8 mouse cellular contexts compared by ENCODE assay signal in genomic region chr3:41082520-41082884, GRCm38 (mm10). TPM values are rescaled to one million over a fixed set of nuclear protein-coding genes. Genes with fewer than 3 reads are reported as not detected.
DNase-seq lines count a peak whose midpoint lies in the region; ATAC-seq and TF ChIP-seq lines count a peak whose summit lies in the region.

No protein-coding gene starts in this region.

- H3K27me3 ChIP-seq in heart, embryonic 10.5 days (ENCODE audit: insufficient read depth, poor library complexity, severe bottlenecking), result no peaks in the 10 kb centered on the region
- no peaks in the 10 kb centered on the region for H3K27me3 ChIP-seq in E14TG2a.4 (ENCODE audit: insufficient read depth, low read length)
- no peaks in the 10 kb centered on the region for H3K27me3 ChIP-seq in forebrain, embryonic 12.5 days
- H3K27me3 ChIP-seq in liver, embryonic 12.5 days (replicated peaks), result no peaks in the 10 kb centered on the region
- no peaks in the 10 kb centered on the region for H3K27me3 ChIP-seq in stomach, postnatal 0 days (ENCODE audit: control insufficient read depth, insufficient read depth, low read length)

- no peak for TF ChIP-seq EP300 in stomach, postnatal 0 days (optimal IDR thresholded peaks at IDR 0.05)

- peak overlapping the region; percentile 76 for H3K4me2 ChIP-seq in forebrain, embryonic 12.5 days
- peak overlapping the region; percentile 86 for H3K4me2 ChIP-seq in liver, embryonic 12.5 days
- H3K4me2 ChIP-seq in stomach, postnatal 0 days (replicated peaks; ENCODE audit: low read depth), result peak overlapping the region; percentile 93

- 1% methylated on average over 43 of the region's 43 CpGs for WGBS in heart, embryonic 10.5 days
- under 1% methylated on average over 36 of the region's 43 CpGs for WGBS in forebrain, embryonic 12.5 days
- WGBS in liver, embryonic 12.5 days (ENCODE audit: insufficient replicate concordance), result 2% methylated on average over 43 of the region's 43 CpGs
- WGBS in stomach, postnatal 0 days, result 1% methylated on average over 32 of the region's 43 CpGs

- intact Hi-C loops in left cerebral cortex, postnatal 10 days (cut with DNase I), result no loop called here

- H3K9me3 ChIP-seq in heart, embryonic 10.5 days, result no peaks in the 10 kb centered on the region
- H3K9me3 ChIP-seq in E14TG2a.4 (ENCODE audit: low read length), result no peaks in the 10 kb centered on the region
- H3K9me3 ChIP-seq in forebrain, embryonic 12.5 days, result no peaks in the 10 kb centered on the region
- no peaks in the 10 kb centered on the region for H3K9me3 ChIP-seq in liver, embryonic 12.5 days (replicated peaks)
- no peaks in the 10 kb centered on the region for H3K9me3 ChIP-seq in stomach, postnatal 0 days (ENCODE audit: control insufficient read depth, low read length)

- H3K4me3 ChIP-seq in heart, embryonic 10.5 days, result peak overlapping the region; percentile 94
- H3K4me3 ChIP-seq in E14TG2a.4 (replicated peaks; ENCODE audit: low read length), result peak overlapping the region; percentile 99
- peak overlapping the region; percentile 94 for H3K4me3 ChIP-seq in forebrain, embryonic 12.5 days (replicated peaks)
- peak overlapping the region; percentile 98 for H3K4me3 ChIP-seq in liver, embryonic 12.5 days
- H3K4me3 ChIP-seq in stomach, postnatal 0 days (ENCODE audit: low read depth, low read length), result peak overlapping the region; percentile 96

- ATAC-seq in forebrain, embryonic 12.5 days (ENCODE audit: low FRiP score), result peak; percentile 30
- ATAC-seq in liver, embryonic 12.5 days, result peak; percentile 7
- peak; percentile 29 for ATAC-seq in stomach, postnatal 0 days (ENCODE audit: low FRiP score, low TSS enrichment)

- TF ChIP-seq CTCF in E14TG2a.4 (conservative IDR thresholded peaks at IDR 0.05; ENCODE audit: low read length), result no peak
- TF ChIP-seq CTCF in stomach, postnatal 0 days (IDR thresholded peaks at IDR 0.05; ENCODE audit: low read depth), result no peak

- peaks cover 21% of the 10 kb centered on the region for H3K4me1 ChIP-seq in heart, embryonic 10.5 days
- peaks cover 73% of the 10 kb centered on the region for H3K4me1 ChIP-seq in E14TG2a.4 (replicated peaks; ENCODE audit: low read depth, low read length)
- peaks cover 22% of the 10 kb centered on the region for H3K4me1 ChIP-seq in forebrain, embryonic 12.5 days
- H3K4me1 ChIP-seq in liver, embryonic 12.5 days, result peaks cover 38% of the 10 kb centered on the region
- H3K4me1 ChIP-seq in stomach, postnatal 0 days (replicated peaks; ENCODE audit: control insufficient read depth, insufficient read depth), result peaks cover 4% of the 10 kb centered on the region; the same call in 1 of the 2 replicates

- peak overlapping the region; percentile 96 for H3K27ac ChIP-seq in heart, embryonic 10.5 days
- H3K27ac ChIP-seq in forebrain, embryonic 12.5 days, result peak overlapping the region; percentile 87
- H3K27ac ChIP-seq in liver, embryonic 12.5 days, result peak overlapping the region; percentile 89
- peak overlapping the region; percentile 94 for H3K27ac ChIP-seq in stomach, postnatal 0 days (replicated peaks)

- H3K9ac ChIP-seq in forebrain, embryonic 12.5 days, result peak overlapping the region; percentile 86
- H3K9ac ChIP-seq in liver, embryonic 12.5 days, result peak overlapping the region; percentile 96
- H3K9ac ChIP-seq in stomach, postnatal 0 days (ENCODE audit: low read length), result peak overlapping the region; percentile 85

- no peak for DNase-seq in heart, embryonic 10.5 days (ENCODE audit: low spot score)
- no peak for DNase-seq in heart, adult 11 months
- DNase-seq in stomach, postnatal 0 days (ENCODE audit: low spot score), result no peak
- no peak for DNase-seq in left cerebral cortex, postnatal 10 days (ENCODE audit: extremely low spot score in 1 of 2, low spot score in 2 of 2)
- DNase-seq in cerebellum, adult 8-10 months, result no peak

- no peaks in the 10 kb centered on the region for H3K36me3 ChIP-seq in heart, embryonic 10.5 days
- peaks cover 20% of the 10 kb centered on the region for H3K36me3 ChIP-seq in E14TG2a.4 (ENCODE audit: insufficient read depth, low read length)
- no peaks in the 10 kb centered on the region for H3K36me3 ChIP-seq in forebrain, embryonic 12.5 days (replicated peaks)
- peaks cover 6% of the 10 kb centered on the region; the same call in 1 of the 2 replicates for H3K36me3 ChIP-seq in liver, embryonic 12.5 days
- H3K36me3 ChIP-seq in stomach, postnatal 0 days (ENCODE audit: control insufficient read depth, insufficient read depth, low read length), result no peaks in the 10 kb centered on the region

RNA-seq across cellular contexts. Expression of gene Pgrmc2, which starts 0.3 kb away (rescaled TPM):
- polyA plus RNA-seq in heart, embryonic 10.5 days (2016; fragmentation: Nextera tagmentation; extraction: Ambion mirVana), result 40.1 and 44.4 TPM in 2 replicates
- polyA plus RNA-seq in forebrain, embryonic 12.5 days (2016; fragmentation: Nextera tagmentation; extraction: Ambion mirVana), result 36.9 and 37.0 TPM in 2 replicates
- 34.1 and 34.9 TPM in 2 replicates for polyA plus RNA-seq in liver, embryonic 12.5 days (2016; fragmentation: Nextera tagmentation; extraction: Ambion mirVana)
- 31.2 and 32.5 TPM in 2 replicates for polyA plus RNA-seq in stomach, postnatal 0 days (2015; fragmentation: Nextera tagmentation; extraction: Ambion mirVana)
- 10 to 100 TPM; 46.9 to 49.5 TPM for total RNA-seq in left cerebral cortex, postnatal 10 days (2021)
